Mouse (Mus musculus): Measurements from ENCODE around the gene Ptges. TPM values are rescaled to one million over a fixed set of nuclear protein-coding genes. Genes with fewer than 3 reads are reported as not detected.

The Ptges gene
- total and polyA plus RNA-seq, 3 experiments, result not detected

DNA sequence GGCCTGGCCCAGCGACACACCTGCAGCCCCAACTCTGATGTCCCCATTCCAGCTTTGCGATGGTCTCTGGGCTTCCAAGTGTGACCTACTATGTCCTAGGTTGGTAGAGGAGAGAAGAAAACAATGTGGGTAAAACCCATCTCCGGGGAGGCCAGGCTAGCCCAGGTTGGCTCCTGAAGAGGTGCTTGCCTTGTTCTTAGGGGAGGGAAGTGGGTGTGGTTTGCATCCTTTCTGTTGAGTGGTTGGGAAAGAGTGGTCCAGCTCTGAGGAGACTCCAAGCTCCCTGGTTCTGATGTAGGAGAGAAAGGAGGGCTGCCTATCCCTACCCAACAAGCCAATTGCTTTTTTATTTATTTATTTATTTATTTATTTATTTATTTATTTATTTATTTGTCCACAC lies 64.2 kb downstream of the Ptges start:
- no peak for DNase-seq (ENCODE audit: low read depth, low spot score)
- Histone ChIP-seq H3K79me2 (ENCODE audit: control insufficient read depth, insufficient read depth, low read length, poor library complexity) (no peaks in the 10 kb centered on the region), H3K27me3 (ENCODE audit: control insufficient read depth in 1 of 2, insufficient read depth in 2 of 2, low read length in 2 of 2) (peaks cover 0 to 2% of the 10 kb centered on the region in 2 experiments; a peak in 2 of 4 replicates), H3K4me1 (ENCODE audit: control insufficient read depth in 1 of 2, insufficient read depth in 2 of 2, low read length in 2 of 2) (no peaks in the 10 kb centered on the region), H3K4me3 (ENCODE audit: control insufficient read depth in 1 of 2, insufficient read depth in 1 of 2, low read depth in 2 of 2, low read length in 2 of 2) (no peak overlapping the region), H3K9ac (ENCODE audit: control insufficient read depth, low read depth, low read length, poor library complexity, severe bottlenecking) (no peak overlapping the region), H3K27ac (ENCODE audit: control insufficient read depth, low read depth, low read length) (no peak overlapping the region), H3K36me3 (ENCODE audit: control insufficient read depth in 1 of 2, insufficient read depth in 2 of 2, low read length in 2 of 2) (no peaks in the 10 kb centered on the region), H3K9me3 (replicated peaks; ENCODE audit: insufficient read depth, low read length) (no peaks in the 10 kb centered on the region)
- TF ChIP-seq ETS1 (IDR thresholded peaks at IDR 0.05; ENCODE audit: low read depth, low read length), result no peak
- TF ChIP-seq GABPA (IDR thresholded peaks at IDR 0.05; ENCODE audit: low read depth, low read length), result no peak
- no peak for TF ChIP-seq USF2 (IDR thresholded peaks at IDR 0.05; ENCODE audit: borderline replicate concordance in 1 of 2, insufficient read depth in 1 of 2, low read depth in 1 of 2, low read length in 2 of 2)
- TF ChIP-seq CHD1 (IDR thresholded peaks at IDR 0.05; ENCODE audit: low read depth, low read length), result no peak
- TF ChIP-seq TAL1 (IDR thresholded peaks at IDR 0.05; ENCODE audit: low read length), result no peak
- no peak for TF ChIP-seq ZKSCAN1 (IDR thresholded peaks at IDR 0.05; ENCODE audit: low read depth, low read length)
- TF ChIP-seq SIN3A (IDR thresholded peaks at IDR 0.05; ENCODE audit: low read length), result no peak
- TF ChIP-seq SMC3 (IDR thresholded peaks at IDR 0.05; ENCODE audit: low read depth, low read length), result no peak
- no peak for TF ChIP-seq NELFE (IDR thresholded peaks at IDR 0.05; ENCODE audit: low read depth, low read length)
- TF ChIP-seq RAD21 (IDR thresholded peaks at IDR 0.05; ENCODE audit: low read depth, low read length), result no peak
- no peak for TF ChIP-seq MXI1 (IDR thresholded peaks at IDR 0.05; ENCODE audit: low read depth, low read length)
- no peak for TF ChIP-seq BHLHE40 (IDR thresholded peaks at IDR 0.05; ENCODE audit: borderline replicate concordance, low read depth, low read length)
- no peak for TF ChIP-seq NRF1 (IDR thresholded peaks at IDR 0.05; ENCODE audit: insufficient read depth, low read depth, low read length, poor library complexity, severe bottlenecking)
- TF ChIP-seq KAT2A (conservative IDR thresholded peaks at IDR 0.05; ENCODE audit: low read depth, low read length), result no peak
- no peak for TF ChIP-seq POLR2AphosphoS2 (IDR thresholded peaks at IDR 0.05; ENCODE audit: low read length)
- no peak for TF ChIP-seq MYC (IDR thresholded peaks at IDR 0.05; ENCODE audit: low read depth, low read length)
- TF ChIP-seq MAFK (IDR thresholded peaks at IDR 0.05; ENCODE audit: borderline replicate concordance, low read depth, low read length), result no peak
- no peak for TF ChIP-seq EP300 (IDR thresholded peaks at IDR 0.05; ENCODE audit: low read depth in 1 of 2, low read length in 2 of 2)
- TF ChIP-seq CTCF (IDR thresholded peaks at IDR 0.05 in 2 of 3, conservative IDR thresholded peaks at IDR 0.05 in 1 of 3; ENCODE audit: control insufficient read depth in 1 of 3, insufficient read depth in 1 of 3, low read depth in 2 of 3, low read length in 3 of 3, poor library complexity in 1 of 3, severe bottlenecking in 1 of 3), result no peak
- no peak for TF ChIP-seq HCFC1 (IDR thresholded peaks at IDR 0.05; ENCODE audit: low read depth, low read length)

DNA sequence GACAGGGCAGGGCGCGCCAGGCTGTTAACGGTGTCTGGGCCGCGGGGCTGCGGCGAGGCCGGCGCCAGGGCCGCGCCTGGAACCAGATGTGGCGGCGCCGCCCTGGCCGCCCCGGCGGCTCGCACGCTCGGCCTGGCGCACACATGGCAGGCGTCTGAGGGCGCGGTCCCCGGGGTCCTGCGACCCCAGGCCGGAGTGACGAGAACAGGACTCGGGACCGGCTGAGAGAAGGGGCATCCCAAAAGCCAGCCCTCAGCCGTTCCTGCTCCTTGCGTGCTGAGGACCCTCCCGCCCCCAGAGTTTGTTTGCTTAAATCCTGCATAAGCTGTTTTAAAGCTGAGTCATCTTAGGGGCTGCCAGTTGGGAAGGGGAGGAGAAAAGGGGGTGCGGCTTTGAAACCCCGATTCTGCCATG lies 64.7 kb downstream of the Ptges start:
- no peaks in the 10 kb centered on the region for H3K4me1 ChIP-seq (ENCODE audit: control insufficient read depth in 1 of 2, insufficient read depth in 2 of 2, low read length in 2 of 2)
- no peaks in the 10 kb centered on the region for H3K36me3 ChIP-seq (ENCODE audit: control insufficient read depth in 1 of 2, insufficient read depth in 2 of 2, low read length in 2 of 2)
- TF ChIP-seq GATA1 (IDR thresholded peaks at IDR 0.05; ENCODE audit: low read depth, low read length) (no peak), ELF1 (IDR thresholded peaks at IDR 0.05; ENCODE audit: low read depth, low read length) (no peak), POLR2AphosphoS2 (IDR thresholded peaks at IDR 0.05; ENCODE audit: low read length) (no peak), CTCF (IDR thresholded peaks at IDR 0.05 in 2 of 3, conservative IDR thresholded peaks at IDR 0.05 in 1 of 3; ENCODE audit: control insufficient read depth in 1 of 3, insufficient read depth in 1 of 3, low read depth in 2 of 3, low read length in 3 of 3, poor library complexity in 1 of 3, severe bottlenecking in 1 of 3) (no peak), MAZ (IDR thresholded peaks at IDR 0.05; ENCODE audit: low read depth, low read length) (no peak), USF1 (IDR thresholded peaks at IDR 0.05; ENCODE audit: low read depth, low read length) (no peak), TAL1 (IDR thresholded peaks at IDR 0.05; ENCODE audit: low read length) (no peak), ZC3H11A (IDR thresholded peaks at IDR 0.05; ENCODE audit: low read depth, low read length) (no peak), JUND (IDR thresholded peaks at IDR 0.05; ENCODE audit: low read depth, low read length) (no peak)
- no peak overlapping the region for H3K27ac ChIP-seq (ENCODE audit: control insufficient read depth, low read depth, low read length)
- H3K79me2 ChIP-seq (ENCODE audit: control insufficient read depth, insufficient read depth, low read length, poor library complexity), result no peaks in the 10 kb centered on the region
- DNase-seq (ENCODE audit: low read depth, low spot score), result no peak
- peaks cover 0 to 2% of the 10 kb centered on the region in 2 experiments; a peak in 2 of 4 replicates for H3K27me3 ChIP-seq (ENCODE audit: control insufficient read depth in 1 of 2, insufficient read depth in 2 of 2, low read length in 2 of 2)
- no peak overlapping the region for H3K9ac ChIP-seq (ENCODE audit: control insufficient read depth, low read depth, low read length, poor library complexity, severe bottlenecking)
- H3K4me3 ChIP-seq (ENCODE audit: control insufficient read depth in 1 of 2, insufficient read depth in 1 of 2, low read depth in 2 of 2, low read length in 2 of 2), result no peak overlapping the region
- H3K9me3 ChIP-seq (replicated peaks; ENCODE audit: insufficient read depth, low read length), result no peaks in the 10 kb centered on the region
